Mouse (Mus musculus) cerebellum, adult 9-11 months (tissue): ENCODE results near the gene Sumf1.
A peak's percentile ranks its signal among the peaks of the same experiment; 100 is the strongest.

Experiments
- DNase-seq: peaks from one replicate; pipeline ENCODE4 v3.0.0; 2022

Sumf1 gene

GRCm38 (mm10) chr6:108184847-108185684 is at the start of gene Sumf1:
Gene Sumf1 (minus strand): TSS chr6:108185582.
- peak; percentile 89 for DNase-seq

- DNase-seq, result no peak
These were observed 49.2 kb upstream of the Sumf1 start for GRCm38 (mm10) chr6:108234536-108234935.

- no peak for DNase-seq
These were observed 47.7 kb upstream of the Sumf1 start for GRCm38 (mm10) chr6:108233070-108233469.

GRCm38 (mm10) chr6:108231892-108232710 is 46.7 kb upstream of the Sumf1 start:
- no peak for DNase-seq

- DNase-seq, result no peak
These were observed 45.2 kb upstream of the Sumf1 start for GRCm38 (mm10) chr6:108230608-108231007.

GRCm38 (mm10) chr6:108228601-108229000 is 43.2 kb upstream of the Sumf1 start:
- no peak for DNase-seq

- DNase-seq, result no peak
These were observed 42.7 kb upstream of the Sumf1 start for GRCm38 (mm10) chr6:108228048-108228447.

- DNase-seq, result no peak
These were observed 42.1 kb upstream of the Sumf1 start for GRCm38 (mm10) chr6:108227461-108227860.

- DNase-seq, result no peak
These were observed 40.8 kb upstream of the Sumf1 start for GRCm38 (mm10) chr6:108226230-108226629.

- no peak for DNase-seq
These were observed 39.6 kb upstream of the Sumf1 start for GRCm38 (mm10) chr6:108225027-108225426.

GRCm38 (mm10) chr6:108224361-108224760 is 39.0 kb upstream of the Sumf1 start:
- DNase-seq, result no peak

- DNase-seq, result no peak
These were observed 37.5 kb upstream of the Sumf1 start for GRCm38 (mm10) chr6:108222875-108223274.

GRCm38 (mm10) chr6:108222435-108222834 is 37.1 kb upstream of the Sumf1 start:
- no peak for DNase-seq

- DNase-seq, result no peak
These were observed 32.6 kb upstream of the Sumf1 start for GRCm38 (mm10) chr6:108217987-108218386.

GRCm38 (mm10) chr6:108216832-108217231 is 31.4 kb upstream of the Sumf1 start:
- no peak for DNase-seq

GRCm38 (mm10) chr6:108216091-108216490 is 30.7 kb upstream of the Sumf1 start:
- DNase-seq, result no peak

- DNase-seq, result no peak
These were observed 29.0 kb upstream of the Sumf1 start for GRCm38 (mm10) chr6:108214294-108214925.

- DNase-seq, result peak; percentile 31
These were observed 28.3 kb upstream of the Sumf1 start for GRCm38 (mm10) chr6:108213481-108214293.

GRCm38 (mm10) chr6:108212881-108213295 is 27.5 kb upstream of the Sumf1 start, which contains the start of gene Itpr1:
Gene Itpr1 (plus strand): TSS chr6:108213096.
- peak; percentile 98 for DNase-seq

GRCm38 (mm10) chr6:108211896-108212880 is 26.8 kb upstream of the Sumf1 start:
- peak; percentile 51 for DNase-seq
